Mouse (Mus musculus): ENCODE measurements around the gene B3gnt2.

B3gnt2 gene

DNA sequence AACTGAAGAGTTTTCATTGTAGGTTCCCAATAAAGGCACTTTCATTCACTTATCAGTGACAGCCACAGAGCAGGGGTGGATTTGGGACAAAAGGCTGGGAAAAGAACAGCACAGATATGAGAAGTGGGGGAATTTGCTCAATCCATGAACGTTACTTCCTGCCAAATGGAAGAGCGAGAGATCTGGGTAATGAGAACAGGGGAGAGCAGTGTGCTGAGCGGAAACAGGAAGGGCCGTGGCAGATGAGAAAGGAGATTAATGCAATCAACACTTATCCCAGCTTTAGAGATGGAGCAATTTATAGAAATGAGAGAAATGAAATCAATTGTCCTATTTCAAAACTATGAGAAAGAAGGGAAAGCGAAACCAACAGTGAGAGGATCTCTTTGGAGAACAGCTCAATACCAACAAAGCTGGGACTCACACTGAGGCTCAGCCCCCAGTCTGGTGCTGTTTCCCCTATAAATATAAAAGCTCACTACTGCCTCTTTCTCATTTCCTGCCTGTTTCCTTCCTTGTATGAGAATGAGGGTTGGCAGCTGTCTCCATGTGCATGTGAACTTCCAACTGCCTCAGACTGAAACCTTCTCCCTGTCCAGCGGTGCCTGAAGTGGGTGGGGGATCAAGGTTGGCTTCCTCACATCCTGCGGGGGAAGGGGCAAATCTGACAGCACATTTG, 11.0 kb upstream of the B3gnt2 start:
- no peak for DNase-seq (ENCODE audit: low read depth, low spot score)

DNA sequence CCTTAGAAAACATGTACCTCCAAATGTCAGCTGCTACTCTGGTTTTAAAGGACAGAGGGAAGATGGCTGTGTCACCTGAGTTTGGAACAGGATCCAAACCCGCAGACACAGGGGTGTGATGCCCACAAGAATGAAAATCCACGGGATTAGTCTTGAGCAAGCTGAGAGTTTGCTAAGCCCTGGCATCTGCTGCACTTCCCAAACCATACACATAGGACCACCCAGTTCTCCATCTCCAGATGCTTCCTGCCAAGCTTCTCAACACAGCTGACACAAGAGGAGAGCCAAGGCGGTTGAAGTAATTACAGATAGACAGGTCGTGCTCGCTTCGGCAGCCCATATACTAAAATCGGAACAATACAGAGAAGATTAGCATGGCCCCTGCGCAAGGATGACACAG, 7.8 kb upstream of the B3gnt2 start:
- DNase-seq (ENCODE audit: low read depth, low spot score), result no peak

GRCm38 (mm10) chr11:22867691-22868090, 6.9 kb upstream of the B3gnt2 start:
- no peak for DNase-seq (ENCODE audit: low read depth, low spot score)

- DNase-seq (ENCODE audit: low read depth, low spot score), result no peak
Measured at GRCm38 (mm10) chr11:22865635-22866246, 5.0 kb upstream of the B3gnt2 start.

DNA sequence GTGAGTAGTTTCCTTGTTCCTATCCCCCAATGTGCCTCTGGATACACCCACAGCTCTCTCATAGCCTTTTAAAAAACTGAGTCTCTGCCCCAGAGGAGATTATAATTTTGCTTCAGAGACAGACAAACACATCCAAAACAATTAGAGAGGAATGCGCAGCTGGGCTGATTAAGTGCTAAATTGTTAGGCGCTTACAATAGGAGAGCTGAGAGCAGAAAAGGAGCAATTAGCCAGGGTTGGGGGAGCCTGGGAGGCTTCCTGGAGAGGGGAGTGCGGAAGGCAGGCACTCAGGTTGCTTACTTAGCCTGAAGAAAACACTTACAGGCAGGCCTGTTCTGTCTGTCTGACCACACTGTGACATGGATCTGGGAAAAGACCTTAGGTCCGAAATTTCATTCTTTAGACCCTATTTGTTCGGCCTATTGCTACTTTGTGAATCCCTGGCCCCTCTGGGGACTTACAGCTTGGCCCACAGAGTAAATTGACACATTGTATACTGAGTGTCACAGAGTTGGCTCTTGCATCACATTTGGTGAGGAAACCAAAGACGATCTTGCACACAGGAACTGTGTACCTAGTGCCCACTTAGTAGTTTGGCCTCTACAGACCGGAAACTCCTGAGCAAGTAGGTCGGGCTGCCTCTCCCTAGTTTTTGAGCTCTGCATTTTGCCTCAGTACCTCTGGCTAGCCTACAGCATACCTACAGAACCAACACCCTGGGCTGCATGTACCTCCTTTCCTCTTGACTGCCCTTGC, 3.7 kb upstream of the B3gnt2 start:
- DNase-seq (ENCODE audit: low read depth, low spot score), result no peak

DNA sequence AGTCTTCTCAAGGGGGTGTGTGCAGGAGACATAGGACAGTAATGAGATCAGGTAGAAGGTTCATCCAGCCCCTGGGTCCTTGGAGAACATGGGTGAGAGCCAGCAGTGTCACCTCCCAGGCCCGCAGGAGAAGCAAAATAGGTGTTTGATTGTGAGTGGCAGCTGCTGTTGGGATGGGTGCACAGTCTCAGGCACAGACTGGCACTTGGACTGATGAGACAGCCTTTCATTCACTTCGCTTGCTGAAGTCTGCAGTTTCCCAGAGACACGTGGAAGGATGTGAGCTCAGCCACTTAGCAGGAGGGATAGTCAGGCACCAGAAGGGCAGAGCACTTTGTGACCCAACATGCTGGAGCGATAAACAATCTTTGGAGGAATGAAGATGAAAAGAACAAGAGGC, 2.8 kb upstream of the B3gnt2 start:
- no peak for DNase-seq (ENCODE audit: low read depth, low spot score)

DNA sequence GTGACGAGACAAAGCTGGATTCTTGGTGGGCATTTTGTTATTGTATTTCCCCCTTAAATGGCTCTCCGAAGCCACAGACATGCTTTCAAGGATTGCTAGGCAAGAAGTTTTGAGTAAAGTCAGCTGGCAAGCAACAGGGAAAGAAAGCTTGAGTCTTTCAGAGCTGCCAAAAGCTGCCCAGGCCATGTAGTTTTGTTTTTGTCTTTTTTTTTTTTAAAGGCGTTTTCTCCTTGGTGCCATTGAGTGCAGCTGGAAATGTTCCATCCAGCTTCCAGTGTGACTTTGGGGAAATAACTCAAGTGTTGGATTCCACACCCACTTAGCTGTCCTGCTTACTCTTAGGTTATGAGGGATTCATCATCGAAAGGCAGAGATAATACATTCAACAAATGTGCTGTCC, 554 bp upstream of the B3gnt2 start:
- DNase-seq (ENCODE audit: low read depth, low spot score), result no peak

GRCm38 (mm10) chr11:22859633-22860334, 977 bp downstream of the B3gnt2 start:
- no peak for DNase-seq (ENCODE audit: low read depth, low spot score)

DNA sequence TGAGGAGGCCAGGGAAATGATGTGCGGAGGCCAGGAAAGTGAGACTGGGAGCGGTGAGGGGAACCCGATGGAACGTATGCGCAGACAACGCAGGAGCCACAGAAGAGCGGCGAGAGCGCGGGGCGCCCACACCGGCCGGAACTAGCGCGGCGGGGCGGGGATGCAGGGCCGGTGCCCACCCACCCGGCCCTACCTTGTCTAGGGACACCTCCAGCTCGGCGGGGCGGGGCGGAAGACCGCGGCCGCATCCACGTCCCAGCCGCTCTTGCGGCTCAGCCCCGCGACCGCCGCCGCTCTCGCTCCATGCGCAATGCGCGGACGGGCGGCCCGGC, 1.5 kb downstream of the B3gnt2 start:
- no peak for DNase-seq (ENCODE audit: low read depth, low spot score)

- no peak for DNase-seq (ENCODE audit: low read depth, low spot score)
Measured at GRCm38 (mm10) chr11:22858441-22859300, 2.1 kb downstream of the B3gnt2 start.

DNA sequence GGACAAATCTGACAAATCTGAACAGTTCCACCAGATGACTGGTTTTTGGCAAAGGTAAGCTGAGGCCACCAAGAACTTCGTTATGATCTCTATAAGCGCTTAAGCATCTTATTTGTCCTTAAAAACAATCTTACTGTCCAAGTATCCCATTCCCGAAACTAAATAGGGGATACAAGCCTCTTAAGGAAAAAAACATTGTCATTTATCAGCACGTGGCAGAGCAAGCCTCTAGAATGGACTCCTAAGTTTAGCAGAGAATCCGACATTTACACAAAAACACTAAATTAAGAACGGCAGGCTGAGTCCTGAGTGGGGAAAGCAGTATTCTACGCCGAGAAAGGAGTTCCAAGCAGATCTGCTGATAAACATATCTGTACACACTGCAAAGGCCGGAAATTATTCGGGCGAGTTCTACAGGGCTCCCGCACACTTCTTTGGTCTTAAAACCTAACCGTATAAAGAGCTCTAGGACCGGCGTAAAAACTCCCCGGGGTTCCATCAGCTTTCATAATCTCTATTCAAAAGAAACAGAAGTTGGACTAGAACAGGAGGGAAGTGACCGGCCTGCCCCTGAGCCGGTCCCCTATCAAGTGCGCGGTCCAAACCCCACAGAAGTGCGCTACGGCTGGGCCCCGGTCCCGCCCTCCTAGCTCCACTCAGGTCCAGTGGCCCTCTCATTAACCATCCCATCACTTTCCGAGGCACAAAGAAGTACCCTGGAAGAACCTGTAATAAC, 2.9 kb downstream of the B3gnt2 start:
- DNase-seq (ENCODE audit: low read depth, low spot score), result no peak

GRCm38 (mm10) chr11:22857106-22857704, 3.6 kb downstream of the B3gnt2 start:
- DNase-seq (ENCODE audit: low read depth, low spot score), result no peak

GRCm38 (mm10) chr11:22856371-22856965, 4.3 kb downstream of the B3gnt2 start:
- no peak for DNase-seq (ENCODE audit: low read depth, low spot score)

DNA sequence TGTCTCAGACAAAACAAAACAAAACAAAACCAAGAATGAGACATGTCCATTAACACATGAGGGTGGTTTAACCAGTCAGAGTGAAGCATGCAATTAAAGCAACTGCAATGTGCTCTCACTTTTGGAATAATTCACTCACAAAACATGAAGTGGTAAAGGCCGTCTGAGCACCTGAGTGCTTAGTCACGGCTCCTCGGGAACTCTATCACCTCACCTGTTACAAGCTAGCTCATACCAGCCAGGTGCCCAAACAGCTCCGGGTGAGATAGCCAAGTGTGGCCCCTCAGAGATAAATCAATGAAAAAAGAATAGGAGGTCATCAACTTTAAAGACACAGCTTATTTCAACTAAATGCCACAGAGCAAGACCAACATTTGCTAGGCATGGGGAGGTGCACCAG, 6.2 kb downstream of the B3gnt2 start:
- DNase-seq (ENCODE audit: low read depth, low spot score), result no peak

- DNase-seq (ENCODE audit: low read depth, low spot score), result no peak
Measured at GRCm38 (mm10) chr11:22853477-22854157, 7.1 kb downstream of the B3gnt2 start.

GRCm38 (mm10) chr11:22852510-22852909, 8.3 kb downstream of the B3gnt2 start:
- no peak for DNase-seq (ENCODE audit: low read depth, low spot score)

DNA sequence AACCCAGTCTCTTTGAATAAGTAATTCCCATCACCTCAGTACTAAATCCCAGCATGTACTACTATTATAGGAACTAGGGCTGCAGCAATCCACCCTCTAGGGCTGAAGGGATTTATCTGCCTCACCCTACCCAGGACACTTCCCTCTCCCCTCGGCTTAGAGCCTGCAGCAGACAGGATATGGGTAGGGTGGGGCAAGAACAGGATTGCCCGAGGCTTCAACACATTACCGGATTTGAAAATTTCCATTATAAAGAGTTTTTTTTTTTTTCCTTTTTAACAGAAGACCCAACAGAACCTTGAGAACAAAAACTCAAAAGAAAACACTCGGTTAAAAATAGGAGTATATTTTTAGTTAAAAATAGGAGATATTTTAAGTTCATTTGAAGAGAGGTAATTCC, 9.3 kb downstream of the B3gnt2 start:
- DNase-seq (ENCODE audit: low read depth, low spot score), result no peak

DNA sequence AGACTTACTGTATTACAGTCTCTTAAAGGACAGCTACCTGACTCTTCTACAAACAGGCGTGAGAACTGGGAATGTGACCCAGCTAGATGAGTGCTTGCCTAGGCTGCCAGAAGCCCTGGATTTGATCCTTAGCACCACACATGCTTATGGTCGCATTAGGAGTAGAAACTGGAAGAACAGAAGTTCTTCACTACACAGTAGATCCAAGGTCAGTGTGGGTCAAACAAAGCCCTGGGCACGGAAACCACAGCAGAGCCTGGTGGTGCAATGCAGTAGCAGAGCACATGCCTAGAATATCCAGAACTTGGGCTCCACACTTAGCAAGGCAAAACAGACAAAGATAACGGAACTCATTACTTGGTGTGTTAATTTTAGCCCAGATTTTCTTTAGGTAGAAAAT, 10.7 kb downstream of the B3gnt2 start:
- DNase-seq (ENCODE audit: low read depth, low spot score), result no peak

DNA sequence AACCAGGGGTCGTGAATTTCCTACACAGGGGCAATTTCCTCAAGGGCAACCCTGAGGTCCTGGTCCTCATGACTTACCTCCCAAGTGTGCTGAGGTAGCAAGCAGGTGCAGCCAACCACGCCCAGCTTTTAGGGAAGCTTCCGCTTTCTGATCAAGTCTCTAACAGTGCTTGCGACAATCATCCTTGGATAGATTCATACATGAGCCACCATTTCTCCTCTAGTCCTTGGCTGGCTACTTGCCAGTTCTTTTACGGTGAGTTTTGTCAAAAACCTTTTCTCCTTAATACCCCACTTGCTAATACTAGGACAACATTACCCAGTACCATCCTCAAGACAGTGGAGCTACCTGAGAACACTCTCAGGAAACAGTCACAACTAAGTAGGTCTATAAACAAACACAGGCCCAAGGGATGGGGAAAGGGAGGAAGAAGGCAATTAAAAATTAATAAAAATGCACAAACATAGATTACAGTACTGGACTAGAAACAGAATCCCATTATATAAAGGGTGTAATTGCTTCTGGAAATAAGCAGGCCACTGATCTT, 12.0 kb downstream of the B3gnt2 start:
- DNase-seq (ENCODE audit: low read depth, low spot score), result no peak
